8 mouse cellular contexts compared by ENCODE assay signal in the genomic region with DNA sequence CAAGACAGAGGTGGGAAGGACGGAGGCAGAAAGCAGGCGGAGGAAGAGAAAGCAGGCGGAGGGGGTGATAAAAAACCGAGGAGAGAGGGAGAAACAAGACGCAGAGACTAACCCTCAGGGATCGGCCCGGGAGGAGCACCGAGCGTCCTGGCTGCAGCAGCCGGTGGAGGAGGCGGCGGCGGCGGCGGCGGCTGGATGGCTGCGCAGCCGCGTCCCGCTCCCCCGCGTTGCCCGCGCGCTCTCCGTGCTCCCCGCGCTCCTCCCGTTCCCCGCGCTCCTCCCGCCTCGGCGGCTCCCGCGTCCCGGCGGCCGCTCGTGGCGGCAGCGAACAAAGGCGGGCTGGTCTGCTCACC. TPM values are rescaled to one million over a fixed set of nuclear protein-coding genes. Genes with fewer than 3 reads are reported as not detected.
DNase-seq lines count a peak whose midpoint lies in the region; ATAC-seq and TF ChIP-seq lines count a peak whose summit lies in the region.

No protein-coding gene starts in this region.

- H3K9me3 ChIP-seq in kidney, embryonic 14.5 days (ENCODE audit: control insufficient read depth, low read length): no peaks in the 10 kb centered on the region
- no peaks in the 10 kb centered on the region for H3K9me3 ChIP-seq in embryonic facial prominence, embryonic 12.5 days
- H3K9me3 ChIP-seq in hindbrain, embryonic 16.5 days (ENCODE audit: control insufficient read depth, low read length): no peaks in the 10 kb centered on the region
- H3K9me3 ChIP-seq in lung, embryonic 15.5 days: no peaks in the 10 kb centered on the region

- peak; percentile 28; the same call in 1 of the 2 replicates for ATAC-seq in kidney, embryonic 14.5 days (ENCODE audit: low FRiP score, low TSS enrichment)
- ATAC-seq in Patski: peak; percentile 6
- ATAC-seq in embryonic facial prominence, embryonic 12.5 days (ENCODE audit: insufficient number of reproducible peaks, insufficient read depth, low FRiP score, low TSS enrichment): peak; percentile 25; the same call in 1 of the 2 replicates
- ATAC-seq in hindbrain, embryonic 16.5 days: peak; percentile 30; the same call in 1 of the 2 replicates
- peak; percentile 13; the same call in 1 of the 2 replicates for ATAC-seq in lung, embryonic 15.5 days (ENCODE audit: borderline replicate concordance, extremely low read depth, low FRiP score, low TSS enrichment)

- peaks cover 8% of the 10 kb centered on the region; the same call in 1 of the 2 replicates for H3K27me3 ChIP-seq in kidney, embryonic 14.5 days (ENCODE audit: control insufficient read depth, insufficient read depth, low read length)
- peaks cover 38% of the 10 kb centered on the region for H3K27me3 ChIP-seq in Patski
- peaks cover 49% of the 10 kb centered on the region for H3K27me3 ChIP-seq in embryonic facial prominence, embryonic 12.5 days
- H3K27me3 ChIP-seq in hindbrain, embryonic 16.5 days (replicated peaks; ENCODE audit: control insufficient read depth, insufficient read depth, low read length): no peaks in the 10 kb centered on the region
- peaks cover 89% of the 10 kb centered on the region for H3K27me3 ChIP-seq in lung, embryonic 15.5 days
- H3K27me3 ChIP-seq in splenic B cell, adult 2 months (ENCODE audit: control insufficient read depth, insufficient read depth, low read length, poor library complexity, severe bottlenecking): peaks cover 2% of the 10 kb centered on the region; the same call in 1 of the 2 replicates

- peak overlapping the region; percentile 90 for H3K4me3 ChIP-seq in kidney, embryonic 14.5 days (ENCODE audit: low read length)
- H3K4me3 ChIP-seq in embryonic facial prominence, embryonic 12.5 days: peak overlapping the region; percentile 76
- peak overlapping the region; percentile 82 for H3K4me3 ChIP-seq in hindbrain, embryonic 16.5 days (ENCODE audit: low read length)
- H3K4me3 ChIP-seq in lung, embryonic 15.5 days: peak overlapping the region; percentile 81

- H3K9ac ChIP-seq in kidney, embryonic 14.5 days (ENCODE audit: low read depth, low read length): peak overlapping the region; percentile 77
- peak overlapping the region; percentile 76 for H3K9ac ChIP-seq in embryonic facial prominence, embryonic 12.5 days
- H3K9ac ChIP-seq in hindbrain, embryonic 16.5 days (ENCODE audit: low read depth, low read length): peak overlapping the region; percentile 90
- H3K9ac ChIP-seq in lung, embryonic 15.5 days: peak overlapping the region; percentile 63

- no peaks in the 10 kb centered on the region for H3K36me3 ChIP-seq in kidney, embryonic 14.5 days (ENCODE audit: control insufficient read depth, insufficient read depth, low read length)
- no peaks in the 10 kb centered on the region for H3K36me3 ChIP-seq in embryonic facial prominence, embryonic 12.5 days
- H3K36me3 ChIP-seq in hindbrain, embryonic 16.5 days (ENCODE audit: control insufficient read depth, insufficient read depth, low read length): no peaks in the 10 kb centered on the region
- no peaks in the 10 kb centered on the region for H3K36me3 ChIP-seq in lung, embryonic 15.5 days
- no peaks in the 10 kb centered on the region for H3K36me3 ChIP-seq in splenic B cell, adult 2 months (ENCODE audit: control insufficient read depth, insufficient read depth, low read length, poor library complexity, severe bottlenecking)

- H3K4me2 ChIP-seq in kidney, embryonic 14.5 days (replicated peaks; ENCODE audit: low read depth, low read length): peak overlapping the region; percentile 80
- H3K4me2 ChIP-seq in embryonic facial prominence, embryonic 12.5 days (replicated peaks): peak overlapping the region; percentile 72
- peak overlapping the region; percentile 80 for H3K4me2 ChIP-seq in hindbrain, embryonic 16.5 days (ENCODE audit: low read length)
- H3K4me2 ChIP-seq in lung, embryonic 15.5 days: peak overlapping the region; percentile 86

- TF ChIP-seq CTCF in Patski (IDR thresholded peaks at IDR 0.05): no peak

- H3K4me1 ChIP-seq in kidney, embryonic 14.5 days (ENCODE audit: control insufficient read depth, insufficient read depth, low read length): peaks cover 26% of the 10 kb centered on the region
- H3K4me1 ChIP-seq in embryonic facial prominence, embryonic 12.5 days: peaks cover 42% of the 10 kb centered on the region
- peaks cover 48% of the 10 kb centered on the region for H3K4me1 ChIP-seq in hindbrain, embryonic 16.5 days (ENCODE audit: control insufficient read depth, insufficient read depth, low read depth, low read length)
- peaks cover 16% of the 10 kb centered on the region for H3K4me1 ChIP-seq in lung, embryonic 15.5 days

- 0% methylated on average over 9 of the region's 43 CpGs for WGBS in kidney, embryonic 14.5 days
- WGBS in embryonic facial prominence, embryonic 12.5 days: 0% methylated on average over 28 of the region's 43 CpGs
- under 1% methylated on average over 36 of the region's 43 CpGs for WGBS in hindbrain, embryonic 16.5 days
- under 1% methylated on average over 39 of the region's 43 CpGs for WGBS in lung, embryonic 15.5 days

- CTCF ChIA-PET in Patski (lab: Charles Lee): no interaction called here

- POLR2A ChIA-PET in Patski (lab: Charles Lee): no interaction called here

- peak overlapping the region; percentile 82 for H3K27ac ChIP-seq in kidney, embryonic 14.5 days (ENCODE audit: low read depth, low read length)
- H3K27ac ChIP-seq in embryonic facial prominence, embryonic 12.5 days: peak overlapping the region; percentile 76; the same call in 1 of the 2 replicates
- H3K27ac ChIP-seq in hindbrain, embryonic 16.5 days (ENCODE audit: low read depth, low read length): peak overlapping the region; percentile 96
- H3K27ac ChIP-seq in lung, embryonic 15.5 days: peak overlapping the region; percentile 57; the same call in 1 of the 2 replicates

- in situ Hi-C loops in Patski (cut with MboI; ENCODE audit: low pct_unique_long_range_greater_than_20kb): no loop called here

- DNase-seq in kidney, postnatal 14 days: no peak
- no peak for DNase-seq in Patski (ENCODE audit: low read depth, low spot score)
- peak; percentile 31 for DNase-seq in splenic B cell, adult 2 months (ENCODE audit: low read depth, low spot score)
- DNase-seq in spleen, adult 12 weeks (ENCODE audit: low spot score): no peak

RNA-seq across cellular contexts. Expression of a gene that starts 0.3 kb away (rescaled TPM):
- polyA plus RNA-seq in kidney, embryonic 14.5 days (2014; fragmentation: Nextera tagmentation; extraction: Ambion mirVana): 12.9 and 15.1 TPM in 2 replicates
- polyA plus RNA-seq in Patski (2021): 1.6 TPM
- 5.9 and 7.1 TPM in 2 replicates for polyA plus RNA-seq in embryonic facial prominence, embryonic 12.5 days (2016; fragmentation: Nextera tagmentation; extraction: Ambion mirVana)
- 16.7 and 18.7 TPM in 2 replicates for polyA plus RNA-seq in hindbrain, embryonic 16.5 days (2015; fragmentation: Nextera tagmentation; extraction: Ambion mirVana)
- 2.4 and 3.6 TPM in 2 replicates for polyA plus RNA-seq in lung, embryonic 15.5 days (2015; fragmentation: Nextera tagmentation; extraction: Ambion mirVana)

RNA-seq across cellular contexts. Expression of a gene that starts 51.1 kb away (rescaled TPM):
- 1.6 TPM in 1 of 2 replicates, not detected in the other for polyA plus RNA-seq in kidney, embryonic 14.5 days (2014; fragmentation: Nextera tagmentation; extraction: Ambion mirVana)
- not detected for polyA plus RNA-seq in Patski (2021)
- polyA plus RNA-seq in embryonic facial prominence, embryonic 12.5 days (2016; fragmentation: Nextera tagmentation; extraction: Ambion mirVana): 0.52 and 2.4 TPM in 2 replicates
- 1.9 and 2.7 TPM in 2 replicates for polyA plus RNA-seq in hindbrain, embryonic 16.5 days (2015; fragmentation: Nextera tagmentation; extraction: Ambion mirVana)
- 30.4 and 142 TPM in 2 replicates for polyA plus RNA-seq in lung, embryonic 15.5 days (2015; fragmentation: Nextera tagmentation; extraction: Ambion mirVana)
